Mouse (Mus musculus) kidney, postnatal 0 days (tissue): ENCODE data around the gene Rsbn1l. TPM values are rescaled to one million over a fixed set of nuclear protein-coding genes. Genes with fewer than 3 reads are reported as not detected.

Experiments used
- ATAC-seq: fragments of 200-750 bp; cut with Nextera tagmentation; replicated peaks from 2 replicates; pipeline ENCODE4 v1.8.0; 2017; ENCODE audit warnings: low read depth, moderate number of reproducible peaks, moderate TSS enrichment, moderate library complexity; ENCODE audit not compliant: low FRiP score
- DNase-seq: peaks from one replicate; pipeline ENCODE4 v3.0.0-alpha.2; 2016; ENCODE audit warnings: low spot score
- H3K27ac ChIP-seq: fragments of 300-500 bp; sonication (generic); 2 replicates; pipeline ENCODE4 v1.5.1; 2014; ENCODE audit warnings: mild to moderate bottlenecking
- H3K27me3 ChIP-seq: fragments of 300-500 bp; sonication (generic); 2 replicates; pipeline ENCODE4 v1.6.1; 2014; ENCODE audit warnings: low read length, mixed read lengths; ENCODE audit not compliant: insufficient read depth
- H3K36me3 ChIP-seq: fragments of 300-500 bp; sonication (generic); 2 replicates; pipeline ENCODE4 v1.6.1; 2014; ENCODE audit warnings: low read length, mixed read lengths; ENCODE audit not compliant: insufficient read depth
- H3K4me1 ChIP-seq: fragments of 300-500 bp; sonication (generic); replicated peaks from 2 replicates; pipeline ENCODE4 v1.6.1; 2014; ENCODE audit warnings: antibody characterized with exemption, low read length, mixed read lengths; ENCODE audit not compliant: insufficient read depth
- H3K4me2 ChIP-seq: fragments of 300-500 bp; sonication (generic); 2 replicates; pipeline ENCODE4 v1.6.1; 2014; ENCODE audit warnings: mild to moderate bottlenecking, low read length, moderate library complexity, mixed read lengths
- H3K4me3 ChIP-seq: fragments of 300-500 bp; sonication (generic); replicated peaks from 2 replicates; pipeline ENCODE4 v1.5.1; 2014; ENCODE audit warnings: low read depth, low read length
- H3K9ac ChIP-seq: fragments of 300-500 bp; sonication (generic); 2 replicates; pipeline ENCODE4 v1.6.1; 2014; ENCODE audit warnings: low read depth, low read length
- H3K9me3 ChIP-seq: fragments of 300-500 bp; sonication (generic); replicated peaks from 2 replicates; pipeline ENCODE4 v1.6.1; 2016; ENCODE audit warnings: low read length, inconsistent platforms, mixed read lengths
- CTCF ChIP-seq: IDR thresholded peaks from 2 replicates; pipeline ENCODE4 v1.5.1; 2016; ENCODE audit warnings: antibody characterized with exemption, low read depth, mild to moderate bottlenecking, moderate library complexity
- WGBS: fragments of 180-500 bp; shearing (Covaris S2); extraction: QIAGEN DNeasy Blood & Tissue Kit; methylation state at CpG from one replicate; pipeline ENCODE4 v1.1.7; 2014; 5-methylcytosine and 5-hydroxymethylcytosine counted together
- polyA plus RNA-seq: library from polyadenylated mRNA; unstranded; fragments of >200 nt; fragmentation: Nextera tagmentation; extraction: Ambion mirVana; gene quantifications from 2 replicates; pipeline ENCODE4 v1.2.1, GENCODE M21; 2015

Rsbn1l gene
- polyA plus RNA-seq, 1 experiment from 2014 or later: 6.4 TPM

GRCm38 (mm10) chr5:20913372-20914275 is 42.6 kb downstream of the Rsbn1l start:
- peak; percentile 89 for TF ChIP-seq CTCF
- ATAC-seq (no peak; the same call in 1 of the 2 replicates), DNase-seq (peak; percentile 81)

GRCm38 (mm10) chr5:20911741-20912140 is 44.5 kb downstream of the Rsbn1l start:
- Histone ChIP-seq H3K4me2 (no peak overlapping the region), H3K36me3 (no peaks in the 10 kb centered on the region), H3K4me3 (no peak overlapping the region), H3K9ac (no peak overlapping the region), H3K27ac (no peak overlapping the region), H3K9me3 (no peaks in the 10 kb centered on the region), H3K4me1 (no peaks in the 10 kb centered on the region), H3K27me3 (no peaks in the 10 kb centered on the region)
- DNase-seq: no peak
- no peak for TF ChIP-seq CTCF
- no peak for ATAC-seq
- 76% methylated on average over 2 of the region's 2 CpGs for WGBS

More at GRCm38 (mm10) chr5:20913372-20914275, 42.6 kb downstream of the Rsbn1l start:
- Histone ChIP-seq H3K4me3 (no peak overlapping the region), H3K9me3 (no peaks in the 10 kb centered on the region), H3K27ac (no peak overlapping the region), H3K4me1 (no peaks in the 10 kb centered on the region), H3K27me3 (no peaks in the 10 kb centered on the region), H3K36me3 (no peaks in the 10 kb centered on the region), H3K9ac (no peak overlapping the region), H3K4me2 (no peak overlapping the region)
- WGBS: 73% methylated on average over 11 of the region's 11 CpGs

GRCm38 (mm10) chr5:20906191-20906590 is 50.0 kb downstream of the Rsbn1l start:
- Histone ChIP-seq H3K27ac (no peak overlapping the region), H3K27me3 (no peaks in the 10 kb centered on the region), H3K36me3 (0 out of 2 replicates have a peak, but pooled peaks cover 5% of the 10 kb centered on the region), H3K9ac (no peak overlapping the region), H3K9me3 (no peaks in the 10 kb centered on the region), H3K4me1 (no peaks in the 10 kb centered on the region), H3K4me3 (no peak overlapping the region), H3K4me2 (no peak overlapping the region)
- DNase-seq (no peak), ATAC-seq (no peak)
- WGBS: 96% methylated on average over 7 of the region's 7 CpGs
- no peak for TF ChIP-seq CTCF

GRCm38 (mm10) chr5:20905437-20905836 is 50.8 kb downstream of the Rsbn1l start:
- Histone ChIP-seq H3K36me3 (0 out of 2 replicates have a peak, but pooled peaks cover 7% of the 10 kb centered on the region), H3K27ac (no peak overlapping the region), H3K4me3 (no peak overlapping the region), H3K9me3 (no peaks in the 10 kb centered on the region), H3K4me1 (no peaks in the 10 kb centered on the region), H3K4me2 (no peak overlapping the region), H3K9ac (no peak overlapping the region), H3K27me3 (no peaks in the 10 kb centered on the region)
- WGBS: 66% methylated on average over 2 of the region's 2 CpGs
- TF ChIP-seq CTCF: no peak
- no peak for DNase-seq
- no peak for ATAC-seq

- no peaks in the 10 kb centered on the region for H3K9me3 ChIP-seq
- ATAC-seq: no peak
- no peaks in the 10 kb centered on the region for H3K4me1 ChIP-seq
- no peak overlapping the region for H3K27ac ChIP-seq
- no peaks in the 10 kb centered on the region for H3K27me3 ChIP-seq
- 88% methylated on average over 2 of the region's 2 CpGs for WGBS
- no peak overlapping the region for H3K9ac ChIP-seq
- no peak overlapping the region for H3K4me3 ChIP-seq
- no peak for TF ChIP-seq CTCF
- H3K36me3 ChIP-seq: 0 out of 2 replicates have a peak, but pooled peaks cover 11% of the 10 kb centered on the region
- H3K4me2 ChIP-seq: no peak overlapping the region
- no peak for DNase-seq
These were observed 51.6 kb downstream of the Rsbn1l start for GRCm38 (mm10) chr5:20904647-20905046.

- 92% methylated on average over 2 of the region's 2 CpGs for WGBS
- Histone ChIP-seq H3K9ac (no peak overlapping the region), H3K4me2 (no peak overlapping the region), H3K4me1 (no peaks in the 10 kb centered on the region), H3K27ac (no peak overlapping the region), H3K36me3 (peaks cover 19% of the 10 kb centered on the region; the same call in 1 of the 2 replicates), H3K9me3 (no peaks in the 10 kb centered on the region), H3K27me3 (no peaks in the 10 kb centered on the region), H3K4me3 (no peak overlapping the region)
- ATAC-seq: no peak
- DNase-seq: no peak
- TF ChIP-seq CTCF: no peak
These were observed 58.6 kb downstream of the Rsbn1l start for GRCm38 (mm10) chr5:20897446-20898167.
